Mouse (Mus musculus) ES-Bruce4 (cell line): ENCODE results near the gene A530084C06Rik. TPM values are rescaled to one million over a fixed set of nuclear protein-coding genes. Genes with fewer than 3 reads are reported as not detected.

Experiments used
- H3K27ac ChIP-seq: 2 replicates; pipeline ENCODE4 v1.5.1; 2012; ENCODE audit warnings: low read length, inconsistent platforms; ENCODE audit not compliant: insufficient read depth
- H3K27me3 ChIP-seq: 2 replicates; pipeline ENCODE4 v1.6.1; 2012; ENCODE audit warnings: mild to moderate bottlenecking, low read length, inconsistent platforms; ENCODE audit not compliant: control insufficient read depth, poor library complexity, insufficient read depth, severe bottlenecking
- H3K36me3 ChIP-seq: 2 replicates; pipeline ENCODE4 v1.6.1; 2012; ENCODE audit warnings: inconsistent platforms, mild to moderate bottlenecking, low read length, moderate library complexity; ENCODE audit not compliant: control insufficient read depth, poor library complexity, insufficient read depth, severe bottlenecking
- H3K4me1 ChIP-seq: one replicate; pipeline ENCODE4 v1.8.1; 2011; ENCODE audit warnings: low read length; ENCODE audit not compliant: control insufficient read depth, insufficient read depth
- H3K4me3 ChIP-seq: 2 replicates; pipeline ENCODE4 v1.5.1; 2011; ENCODE audit warnings: low read depth, mild to moderate bottlenecking, low read length
- H3K9ac ChIP-seq: 2 replicates; pipeline ENCODE4 v1.6.1; 2012; ENCODE audit warnings: low read depth, mild to moderate bottlenecking, inconsistent platforms; ENCODE audit not compliant: poor library complexity, severe bottlenecking
- H3K9me3 ChIP-seq: replicated peaks from 2 replicates; pipeline ENCODE4 v1.6.1; 2012; ENCODE audit warnings: mild to moderate bottlenecking, low read length, inconsistent platforms; ENCODE audit not compliant: control insufficient read depth, poor library complexity, insufficient read depth, severe bottlenecking
- CTCF ChIP-seq: IDR thresholded peaks from one replicate; pipeline ENCODE4 v1.8.1; 2011; ENCODE audit warnings: low read depth, low read length
- EP300 ChIP-seq: IDR thresholded peaks from 2 replicates; pipeline ENCODE4 v1.6.1; 2011; ENCODE audit warnings: low read depth, low read length; ENCODE audit not compliant: insufficient read depth
- POLR2A ChIP-seq: IDR thresholded peaks from one replicate; pipeline ENCODE4 v1.8.1; 2011; ENCODE audit warnings: low read length; ENCODE audit not compliant: insufficient read depth
- polyA plus RNA-seq: library from polyadenylated mRNA; stranded (reverse); fragments of >200 nt; gene quantifications from 2 replicates; pipeline ENCODE4 v1.2.4, GENCODE M21; 2011; ENCODE audit warnings: low read depth; ENCODE audit not compliant: missing spikeins, insufficient read depth, insufficient read length

A530084C06Rik gene
- polyA plus RNA-seq, 1 experiment = not detected

GRCm38 (mm10) chr13:31577576-31577975, 18.4 kb upstream of the A530084C06Rik start:
- Histone ChIP-seq H3K9ac (no peak overlapping the region), H3K27ac (no peak overlapping the region), H3K36me3 (no peaks in the 10 kb centered on the region), H3K4me3 (no peak overlapping the region), H3K4me1 (no peaks in the 10 kb centered on the region), H3K9me3 (no peaks in the 10 kb centered on the region), H3K27me3 (no peaks in the 10 kb centered on the region)
- TF ChIP-seq EP300 (no peak), POLR2A (no peak), CTCF (no peak)

DNA sequence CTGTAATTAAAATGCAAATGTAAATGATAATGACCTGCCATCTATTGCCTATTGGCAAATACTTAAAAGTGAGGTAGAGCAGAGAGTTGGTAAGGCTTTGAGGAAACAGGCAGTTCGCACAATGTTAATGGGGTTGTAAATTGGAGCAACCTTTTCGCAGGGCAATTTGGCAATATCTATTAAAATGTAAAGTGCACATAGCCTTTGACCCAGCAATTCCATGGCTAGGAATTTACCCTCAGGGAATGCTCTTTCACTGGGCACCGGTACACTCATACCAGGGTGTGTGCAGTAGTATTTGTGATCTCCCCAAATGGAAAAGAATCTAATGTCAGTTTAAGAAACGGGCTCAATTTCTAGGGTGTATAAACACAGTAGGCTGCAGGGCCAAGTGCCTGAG, 17.6 kb upstream of the A530084C06Rik start:
- TF ChIP-seq CTCF = no peak
- no peak for TF ChIP-seq POLR2A
- TF ChIP-seq EP300 = no peak
- H3K4me3 ChIP-seq = no peak overlapping the region
- no peaks in the 10 kb centered on the region for H3K27me3 ChIP-seq
- no peak overlapping the region for H3K9ac ChIP-seq
- no peaks in the 10 kb centered on the region for H3K9me3 ChIP-seq
- no peaks in the 10 kb centered on the region for H3K36me3 ChIP-seq
- H3K4me1 ChIP-seq = no peaks in the 10 kb centered on the region
- no peak overlapping the region for H3K27ac ChIP-seq

DNA sequence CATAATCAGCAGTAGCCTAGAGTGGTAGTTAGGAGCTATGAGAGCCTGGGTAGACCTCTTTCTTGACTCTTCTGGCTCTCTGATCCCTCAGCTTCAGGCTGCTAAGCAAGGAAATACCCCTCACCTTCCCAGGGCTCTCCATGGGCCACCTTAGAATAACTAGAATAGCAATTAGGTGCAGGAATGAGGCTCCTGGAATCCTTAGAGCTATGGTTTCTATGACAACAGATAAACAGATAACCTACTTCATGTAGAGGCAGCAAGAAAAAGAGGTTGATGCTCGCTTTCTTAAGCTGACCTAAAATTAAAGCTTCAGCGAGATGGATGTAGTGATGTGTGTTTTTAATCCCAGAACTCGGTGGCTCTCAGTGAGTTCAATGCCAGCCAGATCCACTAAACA, 15.5 kb upstream of the A530084C06Rik start:
- no peak overlapping the region for H3K27ac ChIP-seq

DNA sequence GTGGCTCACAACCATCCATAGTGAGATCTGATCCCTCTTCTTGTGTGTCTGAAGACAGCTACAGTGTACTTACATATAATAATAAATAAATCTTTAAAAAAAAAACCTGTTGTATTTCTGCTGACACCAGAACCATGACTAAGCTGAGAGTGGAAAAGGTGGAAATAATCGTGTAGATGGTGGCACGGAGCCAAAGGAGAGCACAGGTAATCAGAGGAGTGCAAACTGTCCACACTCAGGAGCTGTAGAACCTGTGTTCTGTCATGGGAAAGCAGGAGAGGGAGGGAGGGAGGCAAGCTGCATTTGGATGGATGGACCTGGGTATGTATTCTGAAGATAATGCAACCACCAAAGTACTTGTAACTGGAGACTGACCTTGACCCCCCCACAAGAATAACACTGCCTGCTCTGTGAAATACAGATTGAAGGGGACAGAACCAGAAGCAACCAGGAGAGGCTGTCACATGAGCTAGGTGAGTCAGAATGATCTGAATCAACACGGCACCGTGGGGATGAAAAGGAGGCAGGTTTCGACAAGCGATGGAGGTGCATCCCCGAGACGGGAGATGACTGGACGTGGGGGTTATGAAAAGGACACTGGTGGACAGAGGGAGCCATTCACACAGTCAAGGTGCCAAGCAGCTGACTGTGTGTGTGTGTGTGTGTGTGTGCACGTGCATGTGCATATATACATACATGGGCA, 13.8 kb upstream of the A530084C06Rik start:
- no peak overlapping the region for H3K27ac ChIP-seq
- TF ChIP-seq CTCF = no peak
- no peaks in the 10 kb centered on the region for H3K36me3 ChIP-seq
- H3K27me3 ChIP-seq = no peaks in the 10 kb centered on the region
- H3K4me1 ChIP-seq = no peaks in the 10 kb centered on the region
- H3K4me3 ChIP-seq = no peak overlapping the region
- no peak overlapping the region for H3K9ac ChIP-seq
- H3K9me3 ChIP-seq = no peaks in the 10 kb centered on the region

More for the DNA sequence above, 15.5 kb upstream of the A530084C06Rik start:
- H3K9me3 ChIP-seq = no peaks in the 10 kb centered on the region
- no peak overlapping the region for H3K4me3 ChIP-seq
- TF ChIP-seq CTCF (no peak), POLR2A (no peak), EP300 (no peak)
- H3K27me3 ChIP-seq = no peaks in the 10 kb centered on the region
- H3K4me1 ChIP-seq = no peaks in the 10 kb centered on the region
- no peaks in the 10 kb centered on the region for H3K36me3 ChIP-seq
- no peak overlapping the region for H3K9ac ChIP-seq

- Histone ChIP-seq H3K4me1 (no peaks in the 10 kb centered on the region), H3K9ac (no peak overlapping the region), H3K9me3 (no peaks in the 10 kb centered on the region), H3K27ac (no peak overlapping the region), H3K27me3 (peaks cover 2% of the 10 kb centered on the region; the same call in 1 of the 2 replicates), H3K36me3 (no peaks in the 10 kb centered on the region), H3K4me3 (no peak overlapping the region)
- TF ChIP-seq POLR2A = no peak
- no peak for TF ChIP-seq EP300
- no peak for TF ChIP-seq CTCF
Measured at GRCm38 (mm10) chr13:31567617-31568294, 8.6 kb upstream of the A530084C06Rik start.

GRCm38 (mm10) chr13:31567099-31567498, 8.0 kb upstream of the A530084C06Rik start:
- TF ChIP-seq CTCF = no peak
- TF ChIP-seq POLR2A = no peak
- no peak for TF ChIP-seq EP300
- Histone ChIP-seq H3K9ac (no peak overlapping the region), H3K4me1 (no peaks in the 10 kb centered on the region), H3K9me3 (no peaks in the 10 kb centered on the region), H3K36me3 (no peaks in the 10 kb centered on the region), H3K27me3 (peaks cover 2% of the 10 kb centered on the region; the same call in 1 of the 2 replicates), H3K4me3 (no peak overlapping the region), H3K27ac (no peak overlapping the region)
